16 mouse cellular contexts compared by ENCODE assay signal in genomic region chr12:14411102-14411501, GRCm38 (mm10).
"Had no signal": no experiment of that assay in that cellular context is flagged by ENCODE, and none has a peak within 500 bp of the region (broad histone marks: within the 10 kb centered on the region; RNA-seq: fewer than 3 reads in every experiment).

No protein-coding gene starts in this region.

- H3K9me3 ChIP-seq: limb, embryonic 15.5 days; liver, embryonic 12.5 days; megakaryocyte, embryonic 14.5 days; midbrain, embryonic 12.5 days; neural tube, embryonic 13.5 days had no signal

- H3K9ac ChIP-seq: limb, embryonic 15.5 days; liver, embryonic 12.5 days; lung, embryonic 14.5 days; midbrain, embryonic 12.5 days; neural tube, embryonic 13.5 days had no signal

- H3K4me1 ChIP-seq: limb, embryonic 15.5 days; liver, embryonic 12.5 days; megakaryocyte, embryonic 14.5 days; midbrain, embryonic 12.5 days; neural tube, embryonic 13.5 days had no signal

- H3K4me3 ChIP-seq: limb, embryonic 15.5 days; liver, embryonic 12.5 days; megakaryocyte, embryonic 14.5 days; midbrain, embryonic 12.5 days; neural tube, embryonic 13.5 days had no signal

- H3K27me3 ChIP-seq: limb, embryonic 15.5 days; liver, embryonic 12.5 days; megakaryocyte, embryonic 14.5 days; midbrain, embryonic 12.5 days; neural tube, embryonic 13.5 days had no signal

- H3K36me3 ChIP-seq: limb, embryonic 15.5 days; liver, embryonic 12.5 days; midbrain, embryonic 12.5 days; neural tube, embryonic 13.5 days had no signal

- DNase-seq: kidney, adult 11 months; kidney, postnatal 10 days; kidney, postnatal 4 days; lung, embryonic 14.5 days; lung, postnatal 10 days; retina, postnatal 1 day; spleen, adult 18-20 months; thymus, adult 2 months; thymus, postnatal 36 days had no signal

- ATAC-seq: liver, embryonic 12.5 days; midbrain, embryonic 16.5 days had no signal

- H3K27ac ChIP-seq: limb, embryonic 15.5 days; liver, embryonic 12.5 days; macrophage; midbrain, embryonic 12.5 days; neural tube, embryonic 13.5 days had no signal

- H3K4me2 ChIP-seq: limb, embryonic 15.5 days; liver, embryonic 12.5 days; lung, embryonic 14.5 days; midbrain, embryonic 12.5 days; neural tube, embryonic 13.5 days had no signal
